In genomic region chr10:77839006-77839405, GRCm38 (mm10) we compare ENCODE assay signal across 17 mouse cellular contexts. TPM values are rescaled to one million over a fixed set of nuclear protein-coding genes. Genes with fewer than 3 reads are reported as not detected.
A peak's percentile ranks its signal among the peaks of the same experiment; 100 is the strongest.
DNase-seq lines count a peak whose midpoint lies in the region.
"Had no signal": no experiment of that assay in that cellular context is flagged by ENCODE, and none has a peak within 500 bp of the region (broad histone marks: within the 10 kb centered on the region; RNA-seq: fewer than 3 reads in every experiment).

No protein-coding gene starts in this region.

- peak; percentile 65 to 77 for DNase-seq in adrenal gland, adult (ENCODE audit: inconsistent age in 2 of 2, low spot score in 1 of 2)
- no peak for DNase-seq in adrenal gland, postnatal 4 days (ENCODE audit: low spot score in 2 of 2)
- DNase-seq in adrenal gland, adult 8-10 months, result peak; percentile 30
- DNase-seq in adrenal gland, postnatal 10 days, result no peak
- DNase-seq in ovary, adult 18-20 months (ENCODE audit: low spot score), result peak; percentile 54
- no peak for DNase-seq in ovary, postnatal 36 days (ENCODE audit: low spot score)
- DNase-seq: B cell, adult 2 months; cerebellum, adult 11 months; cerebellum, adult 18-20 months; cerebellum, adult 8-10 months; cerebellum, adult 9-11 months; cerebellum, postnatal 14 days; cerebellum, postnatal 36 days; embryo, embryonic 11 days had no signal

RNA-seq across cellular contexts. Expression of gene Krtap10-10, which starts 3.3 kb away (rescaled TPM):
- total RNA-seq in adrenal gland, postnatal 4 days (2021), result not detected
- not detected for total RNA-seq in adrenal gland, adult 8-10 months (2022)
- not detected for total RNA-seq in adrenal gland, postnatal 10 days (2021)
- total RNA-seq: CH12.LX; common myeloid progenitor, adult 5-6 weeks had no signal

RNA-seq across cellular contexts. Expression of gene Gm36176, which starts 7.6 kb away (rescaled TPM):
- total RNA-seq in adrenal gland, postnatal 4 days (2021), result not detected
- not detected for total RNA-seq in adrenal gland, adult 8-10 months (2022)
- total RNA-seq in adrenal gland, postnatal 10 days (2021), result not detected
- total RNA-seq: CH12.LX; common myeloid progenitor, adult 5-6 weeks; G1E had no signal

RNA-seq across cellular contexts. Expression of gene Krtap10-4, which starts 12.1 kb away (rescaled TPM):
- total RNA-seq in adrenal gland, postnatal 4 days (2021), result not detected
- not detected for total RNA-seq in adrenal gland, adult 8-10 months (2022)
- not detected for total RNA-seq in adrenal gland, postnatal 10 days (2021)
- total RNA-seq: CH12.LX; common myeloid progenitor, adult 5-6 weeks; G1E had no signal

RNA-seq across cellular contexts. Expression of gene Gm10318, which starts 13.7 kb away (rescaled TPM):
- total RNA-seq in adrenal gland, postnatal 4 days (2021), result not detected
- not detected for total RNA-seq in adrenal gland, adult 8-10 months (2022)
- total RNA-seq in adrenal gland, postnatal 10 days (2021), result not detected
- total RNA-seq: CH12.LX; common myeloid progenitor, adult 5-6 weeks; G1E had no signal

RNA-seq across cellular contexts. Expression of gene Gm3285, which starts 22.8 kb away (rescaled TPM):
- not detected for total RNA-seq in adrenal gland, postnatal 4 days (2021)
- total RNA-seq in adrenal gland, adult 8-10 months (2022), result not detected
- total RNA-seq in adrenal gland, postnatal 10 days (2021), result not detected
- total RNA-seq: CH12.LX; common myeloid progenitor, adult 5-6 weeks; G1E had no signal

Comparison
In these comparisons a context has a peak if more than half of its experiments do, and no peak if none do; other contexts are left out.
1. DNase-seq: peak in adrenal gland, adult (2 of 2), adrenal gland, adult 8-10 months (single experiment) and ovary, adult 18-20 months (single experiment); none in adrenal gland, postnatal 4 days (0 of 2), adrenal gland, postnatal 10 days (single experiment) and ovary, postnatal 36 days (single experiment).